Mouse (Mus musculus) stomach, postnatal 0 days (tissue): ENCODE results near the gene Gck. TPM values are rescaled to one million over a fixed set of nuclear protein-coding genes. Genes with fewer than 3 reads are reported as not detected.

Experiments used
- ATAC-seq: fragments of 200-750 bp; cut with Nextera tagmentation; 2 replicates; pipeline ENCODE4 v1.8.0; 2017; ENCODE audit not compliant: low FRiP score, low TSS enrichment
- DNase-seq: peaks from one replicate; pipeline ENCODE4 v3.0.0-alpha.2; 2016; ENCODE audit warnings: low spot score
- H3K27ac ChIP-seq: fragments of 300-500 bp; sonication (generic); replicated peaks from 2 replicates; pipeline ENCODE4 v1.5.1; 2014; ENCODE audit warnings: mild to moderate bottlenecking, control low read depth
- H3K27me3 ChIP-seq: fragments of 300-500 bp; sonication (generic); 2 replicates; pipeline ENCODE4 v1.6.1; 2014; ENCODE audit warnings: low read length; ENCODE audit not compliant: control insufficient read depth, insufficient read depth
- H3K36me3 ChIP-seq: fragments of 300-500 bp; sonication (generic); 2 replicates; pipeline ENCODE4 v1.6.1; 2014; ENCODE audit warnings: low read length, mixed read lengths; ENCODE audit not compliant: control insufficient read depth, insufficient read depth
- H3K4me1 ChIP-seq: fragments of 300-500 bp; sonication (generic); replicated peaks from 2 replicates; pipeline ENCODE4 v1.6.1; 2014; ENCODE audit warnings: antibody characterized with exemption; ENCODE audit not compliant: control insufficient read depth, insufficient read depth
- H3K4me2 ChIP-seq: fragments of 300-500 bp; sonication (generic); replicated peaks from 2 replicates; pipeline ENCODE4 v1.6.1; 2014; ENCODE audit warnings: low read depth, mild to moderate bottlenecking, control low read depth, moderate library complexity
- H3K4me3 ChIP-seq: fragments of 300-500 bp; sonication (generic); 2 replicates; pipeline ENCODE4 v1.5.1; 2014; ENCODE audit warnings: low read depth, low read length, control low read depth
- H3K9ac ChIP-seq: fragments of 300-500 bp; sonication (generic); 2 replicates; pipeline ENCODE4 v1.6.1; 2014; ENCODE audit warnings: mild to moderate bottlenecking, low read length, control low read depth, mixed read lengths
- H3K9me3 ChIP-seq: fragments of 300-500 bp; sonication (generic); 2 replicates; pipeline ENCODE4 v1.6.1; 2016; ENCODE audit warnings: low read length; ENCODE audit not compliant: control insufficient read depth
- CTCF ChIP-seq: IDR thresholded peaks from 2 replicates; pipeline ENCODE4 v1.5.1; 2016; ENCODE audit warnings: antibody characterized with exemption, low read depth, mild to moderate bottlenecking, moderate library complexity
- EP300 ChIP-seq: optimal IDR thresholded peaks from 2 replicates; pipeline ENCODE3; 2016; ENCODE audit warnings: antibody characterized with exemption
- WGBS: fragments of 180-500 bp; shearing (Covaris S2); extraction: QIAGEN DNeasy Blood & Tissue Kit; methylation state at CpG from one replicate; pipeline ENCODE4 v1.1.7; 2014; 5-methylcytosine and 5-hydroxymethylcytosine counted together
- polyA plus RNA-seq: library from polyadenylated mRNA; unstranded; fragments of >200 nt; fragmentation: Nextera tagmentation; extraction: Ambion mirVana; gene quantifications from 2 replicates; pipeline ENCODE4 v1.2.1, GENCODE M21; 2015

Gck gene
- polyA plus RNA-seq, 1 experiment from 2014 or later: 1.9 TPM

DNA sequence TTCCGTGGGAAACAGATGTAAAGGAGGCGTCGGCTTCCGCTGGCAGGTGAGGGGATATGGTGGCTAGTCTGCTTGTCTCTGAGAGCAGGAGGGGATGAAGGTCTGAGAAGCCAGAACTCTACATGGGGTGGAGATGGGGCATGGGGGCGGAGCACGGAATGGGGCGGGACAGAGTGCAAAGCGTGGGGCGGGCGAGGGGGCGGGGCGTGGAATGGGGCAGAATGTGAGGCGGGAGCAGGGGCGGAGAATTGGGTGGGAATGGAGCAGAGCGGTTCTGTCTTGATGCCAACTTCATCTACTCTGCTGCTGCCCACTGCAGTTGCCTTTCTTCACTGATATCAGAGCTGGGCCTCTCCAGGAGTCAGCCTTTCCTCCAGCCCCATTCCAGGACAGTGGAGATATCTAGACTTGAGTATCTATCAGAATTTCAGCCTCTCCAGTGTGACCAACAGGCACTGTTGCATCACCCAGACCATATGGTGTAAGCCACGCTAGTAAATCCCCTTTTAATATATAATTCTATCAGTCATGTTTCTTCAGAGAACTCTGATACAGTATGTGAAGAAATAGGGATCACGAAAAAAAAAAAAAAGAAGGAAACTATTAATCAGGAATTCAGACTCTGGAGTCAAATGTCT, 29.4 kb downstream of the Gck start:
- Histone ChIP-seq H3K4me2 (no peak overlapping the region), H3K4me3 (no peak overlapping the region), H3K27me3 (no peaks in the 10 kb centered on the region), H3K36me3 (no peaks in the 10 kb centered on the region), H3K27ac (no peak overlapping the region), H3K4me1 (no peaks in the 10 kb centered on the region; the same call in 1 of the 2 replicates), H3K9ac (no peak overlapping the region), H3K9me3 (no peaks in the 10 kb centered on the region)
- TF ChIP-seq EP300 (no peak), CTCF (no peak)
- DNase-seq (peak; percentile 75), ATAC-seq (peak; percentile 78)
- WGBS: 30% methylated on average over 16 of the region's 17 CpGs

DNA sequence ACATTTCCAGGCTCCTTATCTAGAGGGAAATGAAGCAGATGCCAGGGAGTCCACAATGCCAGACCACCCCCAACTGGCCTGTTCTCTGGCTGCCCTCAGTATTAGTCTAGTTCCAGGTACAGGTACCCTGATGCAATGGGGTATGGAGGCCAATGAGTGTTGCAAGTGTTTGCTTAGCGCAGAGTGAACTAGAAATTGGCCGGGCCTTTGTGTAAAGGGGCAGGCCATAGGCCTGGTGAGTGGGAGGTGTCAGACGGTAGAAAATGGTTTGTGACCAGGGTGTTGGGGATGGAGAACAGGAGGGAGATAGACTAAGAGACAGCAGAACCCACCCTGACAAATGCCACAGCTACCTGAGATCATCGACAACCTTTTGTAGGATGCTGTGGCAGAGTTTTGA, 30.3 kb downstream of the Gck start:
- Histone ChIP-seq H3K4me3 (no peak overlapping the region), H3K36me3 (no peaks in the 10 kb centered on the region), H3K9me3 (no peaks in the 10 kb centered on the region), H3K4me1 (no peaks in the 10 kb centered on the region; the same call in 1 of the 2 replicates), H3K9ac (no peak overlapping the region), H3K27me3 (no peaks in the 10 kb centered on the region), H3K4me2 (no peak overlapping the region), H3K27ac (no peak overlapping the region)
- ATAC-seq: 0 out of 2 replicates have a peak, but pooled peaks have one; percentile 44
- TF ChIP-seq EP300 (no peak), CTCF (no peak)
- WGBS: 85% methylated on average over 4 of the region's 4 CpGs
- no peak for DNase-seq

GRCm38 (mm10) chr11:5918111-5918510, 31.8 kb downstream of the Gck start:
- H3K36me3 ChIP-seq: no peaks in the 10 kb centered on the region
- no peak for ATAC-seq
- no peak for TF ChIP-seq CTCF
- no peak for TF ChIP-seq EP300
- H3K27me3 ChIP-seq: no peaks in the 10 kb centered on the region
- H3K4me3 ChIP-seq: no peak overlapping the region
- H3K9ac ChIP-seq: no peak overlapping the region
- H3K9me3 ChIP-seq: no peaks in the 10 kb centered on the region
- no peaks in the 10 kb centered on the region; the same call in 1 of the 2 replicates for H3K4me1 ChIP-seq
- no peak overlapping the region for H3K27ac ChIP-seq
- no peak overlapping the region for H3K4me2 ChIP-seq
- no peak for DNase-seq
- 68% methylated on average over 2 of the region's 2 CpGs for WGBS

- Histone ChIP-seq H3K9me3 (no peaks in the 10 kb centered on the region), H3K36me3 (no peaks in the 10 kb centered on the region), H3K4me1 (no peaks in the 10 kb centered on the region; the same call in 1 of the 2 replicates), H3K27me3 (no peaks in the 10 kb centered on the region), H3K27ac (no peak overlapping the region), H3K9ac (no peak overlapping the region), H3K4me3 (no peak overlapping the region), H3K4me2 (no peak overlapping the region)
- DNase-seq: no peak
- no peak for TF ChIP-seq CTCF
- no peak for TF ChIP-seq EP300
- ATAC-seq: no peak
- WGBS: 57% methylated on average over 8 of the region's 8 CpGs
Observed at GRCm38 (mm10) chr11:5916178-5916548, 33.7 kb downstream of the Gck start.

- no peak for DNase-seq
- 76% methylated on average over 5 of the region's 5 CpGs for WGBS
- no peaks in the 10 kb centered on the region; the same call in 1 of the 2 replicates for H3K4me1 ChIP-seq
Observed at GRCm38 (mm10) chr11:5915429-5916177, 34.3 kb downstream of the Gck start.

DNA sequence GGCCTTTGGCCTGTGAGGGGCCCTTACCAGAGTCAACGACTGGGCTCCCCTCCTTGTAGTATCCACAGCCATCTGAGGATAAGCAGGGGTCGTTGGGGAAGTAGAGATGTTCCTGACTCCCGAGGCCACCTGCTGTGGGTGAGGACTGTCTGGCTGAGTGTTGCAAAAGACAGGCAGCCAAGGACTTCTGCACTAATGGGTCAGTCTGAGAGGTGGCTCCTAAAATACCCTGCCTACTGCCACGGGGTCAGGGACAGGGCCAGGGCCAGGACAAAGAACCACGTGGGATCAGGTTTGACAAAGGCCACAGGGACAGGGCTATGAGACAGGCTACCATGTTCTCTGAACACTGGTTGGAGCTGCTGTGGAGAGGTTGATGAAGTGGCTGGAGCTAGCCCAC, 34.9 kb downstream of the Gck start:
- TF ChIP-seq EP300: no peak
- no peak for TF ChIP-seq CTCF
- Histone ChIP-seq H3K27ac (no peak overlapping the region), H3K9ac (no peak overlapping the region), H3K9me3 (no peaks in the 10 kb centered on the region), H3K36me3 (no peaks in the 10 kb centered on the region), H3K4me1 (no peaks in the 10 kb centered on the region; the same call in 1 of the 2 replicates), H3K4me2 (no peak overlapping the region), H3K27me3 (no peaks in the 10 kb centered on the region), H3K4me3 (no peak overlapping the region)
- ATAC-seq: no peak
- no peak for DNase-seq
- 50% methylated on average over 5 of the region's 5 CpGs for WGBS

More at GRCm38 (mm10) chr11:5915429-5916177, 34.3 kb downstream of the Gck start:
- no peak overlapping the region for H3K9ac ChIP-seq
- ATAC-seq: no peak
- H3K36me3 ChIP-seq: no peaks in the 10 kb centered on the region
- no peak overlapping the region for H3K27ac ChIP-seq
- H3K4me3 ChIP-seq: no peak overlapping the region
- no peak overlapping the region for H3K4me2 ChIP-seq
- H3K9me3 ChIP-seq: no peaks in the 10 kb centered on the region
- TF ChIP-seq EP300 (no peak), CTCF (no peak)
- no peaks in the 10 kb centered on the region for H3K27me3 ChIP-seq
